Mouse (Mus musculus): ENCODE measurements at regions not wholly inside any gene's neighbourhood (a gene's known extent, or its start where the extent isn't known, plus 50 kb on each side); places are given as distances from the start of the nearest gene placed in this dataset.

- TF ChIP-seq POLR2A (IDR thresholded peaks at IDR 0.05; ENCODE audit: borderline replicate concordance, extremely low read depth, insufficient read depth, insufficient read length, poor library complexity, severe bottlenecking) = no peak
- no peak for TF ChIP-seq CTCF (IDR thresholded peaks at IDR 0.05; ENCODE audit: borderline replicate concordance, extremely low read depth, insufficient read depth, insufficient read length)
These were observed 205.9 kb upstream of the Grm7 start for GRCm38 (mm10) chr6:110439509-110439908.
